Mouse (Mus musculus): ENCODE results near the gene Usp19. TPM values are rescaled to one million over a fixed set of nuclear protein-coding genes. Genes with fewer than 3 reads are reported as not detected.

Gene Usp19
- polyA plus RNA-seq, 1 experiment = 74.9 TPM

- WGBS = 91% methylated on average over 9 of the region's 9 CpGs
These were observed 26.7 kb upstream of the Usp19 start for GRCm38 (mm10) chr9:108463713-108464112.

DNA sequence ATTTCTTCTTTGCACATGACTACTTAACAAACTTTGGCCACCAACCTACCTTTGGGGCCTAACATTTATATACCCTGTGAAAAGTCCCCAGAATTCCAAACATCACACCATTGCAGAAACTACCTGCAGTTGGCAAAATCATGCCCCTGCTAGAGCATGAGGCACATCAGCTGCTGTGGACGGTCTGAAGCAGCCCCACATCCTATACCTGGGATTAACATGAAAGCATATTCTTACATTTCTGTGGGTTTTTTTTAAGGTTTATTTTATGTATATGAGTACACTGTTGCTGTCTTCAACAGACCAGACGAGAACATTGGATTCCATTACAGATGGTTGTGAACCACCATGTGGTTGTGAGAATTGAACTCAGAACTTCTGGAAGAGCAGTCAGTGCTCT is 24.2 kb upstream of the Usp19 start:
- DNase-seq (ENCODE audit: low read depth, low spot score) = no peak
- 91% methylated on average over 2 of the region's 2 CpGs for WGBS

More at GRCm38 (mm10) chr9:108463713-108464112, 26.7 kb upstream of the Usp19 start:
- no peak for DNase-seq (ENCODE audit: low read depth, low spot score)

DNA sequence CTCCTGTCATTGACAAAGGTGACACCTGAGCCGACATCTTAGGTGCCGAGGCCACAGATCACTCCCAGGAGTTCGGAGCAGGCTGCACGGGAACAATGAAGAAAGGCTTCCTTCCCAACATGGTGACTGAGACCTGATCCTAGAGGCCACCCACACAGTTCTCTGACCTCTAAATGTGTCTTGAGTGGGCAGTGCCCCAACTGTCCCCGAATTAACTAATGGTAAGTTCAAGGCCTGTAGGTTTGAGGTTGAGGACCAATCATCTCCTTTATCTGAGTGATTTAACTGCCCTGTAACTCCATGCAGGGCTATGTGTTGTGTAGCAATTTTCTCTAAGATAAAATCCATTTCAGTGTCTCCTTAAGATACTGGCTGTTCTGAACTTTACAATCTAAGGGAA is 21.0 kb upstream of the Usp19 start:
- no peak for DNase-seq (ENCODE audit: low read depth, low spot score)
- 71% methylated on average over 5 of the region's 5 CpGs for whole genome bisulfite sequencing

DNA sequence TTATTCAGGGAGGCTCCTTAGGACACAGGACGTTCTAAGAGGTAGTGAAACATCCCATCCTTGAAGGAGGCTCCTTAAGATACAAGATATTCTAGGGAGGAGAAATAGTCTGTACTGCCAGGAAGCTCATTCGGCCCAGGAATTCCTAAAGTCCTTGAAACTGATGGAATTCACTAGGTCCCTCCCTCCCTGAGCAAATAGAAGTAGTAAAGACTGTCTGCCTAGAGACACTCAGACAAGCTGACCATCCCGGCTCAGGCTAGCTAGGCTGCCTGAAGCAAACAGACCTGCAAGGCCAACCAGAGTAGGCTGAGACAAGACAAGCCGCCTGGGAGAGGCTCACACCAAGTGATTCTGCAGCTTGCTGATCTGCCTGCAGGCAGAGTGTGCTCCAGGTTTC is 20.6 kb upstream of the Usp19 start:
- WGBS = 23% methylated on average over 4 of the region's 4 CpGs
- DNase-seq (ENCODE audit: low read depth, low spot score) = no peak

DNA sequence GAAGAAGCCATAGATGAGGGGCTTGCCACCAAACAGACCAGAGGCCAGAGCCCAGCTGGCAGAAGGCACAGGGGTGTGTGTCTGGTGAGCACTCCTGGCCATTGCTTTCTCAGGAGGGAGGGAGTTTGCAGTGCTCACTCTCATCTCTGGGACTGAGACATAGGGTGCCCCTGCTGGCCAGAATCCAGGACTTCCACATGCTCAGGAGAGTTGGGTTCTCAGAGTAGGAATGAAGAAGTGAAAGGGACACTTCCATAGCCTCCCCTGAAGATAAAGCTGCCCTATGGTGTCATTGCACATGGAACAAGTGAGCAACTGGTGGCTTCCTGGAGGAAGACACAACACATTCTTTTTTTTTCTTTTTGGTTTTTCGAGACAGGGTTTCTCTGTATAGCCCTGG is 15.9 kb upstream of the Usp19 start:
- no peak for DNase-seq (ENCODE audit: low read depth, low spot score)
- 63% methylated on average over 1 of the region's 1 CpGs for WGBS

GRCm38 (mm10) chr9:108478638-108479156 is 11.7 kb upstream of the Usp19 start:
- DNase-seq (ENCODE audit: low read depth, low spot score) = no peak
- WGBS = under 1% methylated on average over 20 of the region's 20 CpGs

- DNase-seq (ENCODE audit: low read depth, low spot score) = no peak
- 20% methylated on average over 11 of the region's 11 CpGs for WGBS
These were observed 11.2 kb upstream of the Usp19 start for GRCm38 (mm10) chr9:108479241-108479640.

DNA sequence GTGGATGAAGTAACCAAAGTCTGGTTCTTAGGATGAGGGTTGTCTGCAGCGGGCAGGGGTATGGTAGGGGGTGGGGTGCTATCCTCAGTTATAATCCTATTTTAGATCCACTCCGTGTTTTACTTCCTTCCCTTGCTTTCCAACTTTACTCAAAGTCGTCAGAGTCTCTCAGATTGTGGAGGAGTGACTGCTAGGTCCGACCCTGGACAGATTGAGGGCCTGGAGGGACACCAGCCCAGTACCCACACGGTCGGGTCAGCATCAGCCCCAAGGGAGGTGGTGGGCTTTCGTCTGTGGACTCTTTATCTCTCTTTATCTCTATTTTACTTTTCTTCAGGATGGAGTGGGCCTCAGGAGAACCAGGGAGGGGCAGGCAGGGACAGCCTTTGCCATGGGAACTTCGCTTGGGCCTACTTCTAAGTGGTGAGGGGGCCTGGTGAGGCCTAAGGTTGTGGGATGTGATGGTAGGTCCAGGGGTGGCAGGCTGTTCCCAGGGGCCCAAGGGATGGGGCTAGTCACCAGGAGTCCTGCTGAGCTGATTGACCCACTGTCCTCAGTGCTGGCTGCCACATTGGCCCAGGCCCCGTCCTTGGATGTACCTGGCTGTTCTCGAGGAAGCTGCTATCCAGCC is 10.6 kb upstream of the Usp19 start, which contains the start of gene Lamb2:
Lamb2 (plus strand) TSS at position 16 of the 631 bp plus-strand sequence.
- no peak for DNase-seq (ENCODE audit: low read depth, low spot score)
- 11% methylated on average over 10 of the region's 10 CpGs for WGBS

DNA sequence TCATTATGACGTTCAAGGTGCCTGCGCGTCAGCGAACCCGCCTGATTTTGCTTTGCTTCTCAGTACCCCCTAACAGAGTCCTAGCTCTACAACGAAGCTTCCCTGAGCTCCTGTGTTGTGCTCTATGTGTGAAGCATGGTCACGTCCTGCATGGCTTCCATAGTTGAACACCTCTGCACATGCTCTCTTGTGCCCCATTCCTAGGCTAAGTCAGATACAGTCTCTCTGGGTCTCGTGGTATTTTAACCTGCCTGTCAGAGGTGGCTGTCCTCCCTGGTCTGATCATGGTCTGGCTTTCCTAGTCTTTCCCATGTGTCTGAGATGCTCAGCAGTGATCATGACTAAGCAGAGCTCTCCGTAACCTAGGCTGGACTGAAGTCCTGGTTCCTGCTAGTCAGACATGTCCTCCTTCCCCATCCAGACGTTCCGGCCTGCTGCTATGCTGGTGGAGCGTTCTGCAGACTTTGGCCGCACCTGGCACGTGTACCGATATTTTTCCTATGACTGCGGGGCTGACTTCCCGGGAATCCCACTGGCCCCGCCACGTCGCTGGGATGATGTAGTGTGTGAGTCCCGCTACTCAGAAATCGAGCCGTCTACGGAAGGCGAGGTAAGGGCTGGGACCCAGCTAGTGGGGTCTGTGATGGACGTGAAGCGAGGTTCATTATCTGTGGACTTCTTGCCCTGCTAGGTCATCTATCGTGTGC is 9.4 kb upstream of the Usp19 start:
- DNase-seq (ENCODE audit: low read depth, low spot score) = no peak
- WGBS = 90% methylated on average over 28 of the region's 28 CpGs

DNA sequence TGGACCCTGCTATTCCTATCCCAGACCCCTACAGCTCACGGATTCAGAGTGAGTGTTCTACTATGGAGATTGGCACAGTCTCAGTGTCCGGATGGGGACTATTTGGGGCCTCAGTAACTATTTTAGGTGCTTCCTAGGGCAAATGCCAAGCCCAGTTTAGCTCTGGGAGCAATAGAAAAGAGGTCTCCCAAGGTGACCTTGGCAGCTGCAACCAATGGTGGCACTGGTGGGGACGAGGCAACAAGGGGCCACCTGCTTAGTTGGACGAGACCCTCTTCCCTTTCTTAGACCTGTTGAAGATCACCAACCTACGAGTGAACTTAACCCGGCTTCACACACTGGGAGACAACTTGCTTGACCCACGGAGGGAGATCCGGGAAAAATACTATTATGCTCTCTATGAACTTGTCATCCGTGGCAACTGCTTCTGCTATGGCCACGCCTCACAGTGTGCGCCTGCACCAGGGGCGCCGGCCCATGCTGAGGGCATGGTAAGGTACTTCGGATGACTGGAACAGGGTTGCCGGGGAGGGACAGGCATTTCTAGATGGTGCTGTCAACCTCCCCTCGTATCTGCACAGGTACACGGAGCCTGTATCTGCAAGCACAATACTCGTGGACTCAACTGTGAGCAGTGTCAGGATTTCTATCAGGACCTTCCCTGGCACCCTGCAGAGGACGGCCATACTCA is 8.7 kb upstream of the Usp19 start:
- WGBS = 87% methylated on average over 19 of the region's 19 CpGs

GRCm38 (mm10) chr9:108483051-108483790 is 7.2 kb upstream of the Usp19 start:
- 95% methylated on average over 18 of the region's 18 CpGs for WGBS
- DNase-seq (ENCODE audit: low read depth, low spot score) = no peak

More for the DNA sequence above, 8.7 kb upstream of the Usp19 start:
- DNase-seq (ENCODE audit: low read depth, low spot score) = no peak

GRCm38 (mm10) chr9:108484021-108484420 is 6.4 kb upstream of the Usp19 start:
- no peak for DNase-seq (ENCODE audit: low read depth, low spot score)
- 96% methylated on average over 15 of the region's 15 CpGs for WGBS

- 93% methylated on average over 19 of the region's 19 CpGs for WGBS
These were observed 5.0 kb upstream of the Usp19 start for GRCm38 (mm10) chr9:108485301-108485875.

DNA sequence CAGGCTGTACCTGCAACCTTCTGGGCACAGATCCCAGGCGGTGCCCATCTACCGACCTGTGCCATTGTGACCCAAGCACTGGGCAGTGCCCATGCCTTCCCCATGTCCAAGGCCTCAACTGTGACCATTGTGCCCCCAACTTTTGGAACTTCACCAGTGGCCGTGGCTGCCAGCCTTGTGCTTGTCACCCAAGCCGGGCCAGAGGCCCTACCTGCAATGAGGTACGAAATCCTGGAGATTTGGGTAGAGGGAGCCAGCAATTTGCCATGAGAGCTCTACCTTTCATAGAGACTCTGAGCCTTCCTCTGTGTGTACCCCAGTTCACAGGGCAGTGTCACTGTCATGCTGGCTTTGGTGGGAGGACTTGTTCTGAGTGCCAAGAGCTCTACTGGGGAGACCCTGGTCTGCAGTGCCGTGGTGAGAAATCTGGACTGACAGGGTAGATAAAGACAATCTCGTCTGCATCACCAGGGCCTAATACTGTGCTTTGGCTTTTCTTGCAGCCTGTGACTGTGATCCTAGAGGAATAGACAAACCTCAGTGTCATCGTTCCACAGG is 3.4 kb upstream of the Usp19 start:
- WGBS = 95% methylated on average over 8 of the region's 8 CpGs

More at GRCm38 (mm10) chr9:108485301-108485875, 5.0 kb upstream of the Usp19 start:
- no peak for DNase-seq (ENCODE audit: low read depth, low spot score)

DNA sequence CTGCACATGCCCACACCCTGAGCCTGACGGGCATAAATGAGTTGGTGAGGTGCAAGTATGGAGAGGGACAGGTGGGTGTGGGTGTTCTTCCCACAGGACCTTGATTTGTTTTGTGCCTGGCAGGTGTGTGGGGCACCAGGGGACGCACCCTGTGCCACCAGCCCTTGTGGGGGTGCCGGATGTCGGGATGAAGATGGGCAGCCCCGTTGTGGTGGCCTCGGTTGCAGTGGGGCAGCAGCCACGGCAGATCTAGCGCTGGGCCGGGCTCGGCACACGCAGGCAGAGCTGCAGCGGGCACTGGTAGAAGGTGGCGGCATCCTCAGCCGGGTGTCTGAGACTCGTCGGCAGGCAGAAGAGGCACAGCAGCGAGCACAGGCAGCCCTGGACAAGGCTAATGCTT is 2.0 kb upstream of the Usp19 start:
- 94% methylated on average over 17 of the region's 17 CpGs for WGBS
- DNase-seq (ENCODE audit: low read depth, low spot score) = no peak

More for the DNA sequence above, 3.4 kb upstream of the Usp19 start:
- DNase-seq (ENCODE audit: low read depth, low spot score) = no peak

- WGBS = 98% methylated on average over 20 of the region's 20 CpGs
- DNase-seq (ENCODE audit: low read depth, low spot score) = no peak
These were observed 1.2 kb upstream of the Usp19 start for GRCm38 (mm10) chr9:108489215-108489614.

DNA sequence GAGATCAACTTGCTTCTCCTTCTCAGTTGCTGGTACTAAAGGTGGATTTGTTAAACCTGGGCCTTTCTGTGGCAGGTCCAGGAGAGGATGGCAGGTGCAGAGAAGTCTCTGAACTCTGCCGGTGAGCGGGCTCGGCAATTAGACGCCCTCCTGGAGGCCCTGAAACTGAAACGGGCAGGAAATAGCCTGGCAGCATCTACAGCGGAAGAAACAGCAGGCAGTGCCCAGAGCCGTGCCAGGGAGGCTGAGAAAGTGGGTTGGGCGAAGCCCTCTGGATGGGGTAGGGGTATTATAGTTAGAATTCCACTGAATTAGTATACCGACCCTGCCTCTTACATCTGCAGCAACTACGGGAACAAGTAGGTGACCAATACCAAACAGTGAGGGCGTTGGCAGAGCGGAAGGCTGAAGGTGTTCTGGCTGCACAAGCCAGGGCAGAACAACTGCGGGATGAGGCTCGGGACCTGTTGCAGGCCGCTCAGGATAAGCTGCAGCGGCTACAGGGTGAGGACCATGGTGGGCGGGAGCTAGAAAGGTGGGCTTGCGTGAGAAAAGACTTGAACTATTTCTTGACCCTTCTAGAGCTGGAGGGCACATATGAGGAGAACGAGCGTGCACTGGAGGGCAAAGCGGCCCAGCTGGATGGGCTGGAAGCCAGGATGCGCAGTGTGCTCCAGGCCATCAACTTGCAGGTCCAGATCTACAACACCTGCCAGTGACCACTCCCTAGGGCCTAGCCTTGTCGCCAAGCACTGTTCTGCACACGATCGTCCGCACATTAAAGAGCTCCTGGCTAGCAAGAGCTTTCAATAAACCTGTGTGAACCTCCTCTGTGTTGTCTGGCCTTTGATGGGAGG is 472 bp upstream of the Usp19 start:
- WGBS = 38% methylated on average over 26 of the region's 26 CpGs
- DNase-seq (ENCODE audit: low read depth, low spot score) = no peak

DNA sequence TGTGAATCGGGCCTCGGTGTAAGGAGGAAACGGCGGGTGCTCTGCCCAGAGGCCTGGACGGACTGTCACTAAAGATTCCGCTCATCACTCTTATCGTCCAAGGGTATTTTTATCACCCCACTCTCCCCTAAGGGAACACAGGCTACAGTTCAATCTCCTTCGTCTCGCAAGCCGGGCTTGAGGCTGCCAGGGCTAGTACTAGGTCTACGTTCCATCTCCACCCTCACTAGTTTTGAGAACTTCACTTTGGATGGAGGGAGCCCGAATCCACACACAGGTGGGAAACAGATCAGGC is 831 bp downstream of the Usp19 start:
- no peak for DNase-seq (ENCODE audit: low read depth, low spot score)
- WGBS = under 1% methylated on average over 12 of the region's 12 CpGs

Measured in large intestine, adult 2 months (tissue).